Mouse (Mus musculus): ENCODE data around the gene Atg13. TPM values are rescaled to one million over a fixed set of nuclear protein-coding genes. Genes with fewer than 3 reads are reported as not detected.
A peak's percentile ranks its signal among the peaks of the same experiment; 100 is the strongest.

Atg13 gene
- total and polyA plus RNA-seq, 3 experiments: 8.5 to 34.8 (median 22.2) TPM

DNA sequence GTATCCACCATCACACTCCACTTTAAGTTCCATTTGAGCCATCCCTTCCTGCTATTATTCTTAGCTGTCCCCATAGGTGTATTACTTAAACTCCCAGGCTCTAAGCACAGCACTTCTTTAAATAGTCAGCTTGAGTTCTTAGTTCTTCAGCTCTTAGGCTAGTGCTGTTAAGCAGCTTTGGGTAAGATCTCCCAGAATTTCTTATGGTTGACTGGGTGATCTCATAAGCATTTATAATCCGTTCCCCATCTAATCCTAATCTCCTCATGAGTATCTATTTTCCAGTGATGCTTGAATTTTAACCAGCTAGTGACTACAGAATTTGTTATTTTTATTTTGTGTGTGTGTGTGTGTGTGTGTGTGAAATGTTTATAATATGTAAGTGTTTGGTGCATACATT lies 4.5 kb upstream of the Atg13 start:
- H3K27me3 ChIP-seq (ENCODE audit: insufficient read depth, low read length): no peaks in the 10 kb centered on the region

DNA sequence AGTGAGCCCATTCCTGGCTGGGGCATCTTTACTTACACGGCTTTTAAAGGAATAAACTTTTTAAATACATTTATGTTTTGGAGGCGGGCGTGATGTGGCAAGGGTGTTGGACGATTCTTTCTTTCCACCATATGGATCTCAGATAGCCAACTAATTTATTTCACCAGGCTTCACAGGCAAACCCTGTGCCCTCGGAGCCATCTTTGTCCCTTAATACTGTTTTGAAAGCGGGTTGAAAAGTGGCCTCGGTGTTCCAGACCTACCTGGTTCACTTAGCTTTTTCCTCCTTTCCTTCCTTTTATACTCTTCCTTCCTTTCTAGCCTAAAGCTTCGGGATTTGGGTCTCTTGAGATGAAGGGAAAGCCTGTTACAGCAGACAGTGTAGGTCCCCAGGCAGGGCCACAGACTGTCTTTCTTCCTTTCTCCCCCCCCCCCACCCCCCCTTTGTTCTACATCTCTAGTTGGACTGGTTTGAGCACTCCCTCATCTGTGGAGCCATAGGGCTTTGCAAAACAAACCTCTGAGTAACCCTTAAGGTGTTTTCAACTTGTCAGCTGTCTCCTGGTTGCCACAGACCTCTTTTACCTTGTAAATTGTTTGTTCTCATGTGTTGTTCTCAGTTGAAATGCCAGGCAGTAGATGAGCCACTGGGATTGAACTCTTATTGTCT lies 1.0 kb upstream of the Atg13 start:
- TF ChIP-seq CTCF (IDR thresholded peaks at IDR 0.05; ENCODE audit: low read depth, low read length) (no peak), POLR2AphosphoS5 (IDR thresholded peaks at IDR 0.05; ENCODE audit: insufficient replicate concordance, low read depth, low read length) (no peak), GATA1 (IDR thresholded peaks at IDR 0.05; ENCODE audit: borderline replicate concordance, low read length) (no peak), TAL1 (conservative IDR thresholded peaks at IDR 0.05; ENCODE audit: low read depth, low read length) (no peak), GATA2 (IDR thresholded peaks at IDR 0.05; ENCODE audit: borderline replicate concordance, low read depth, low read length) (no peak)
- Histone ChIP-seq H3K27me3 (ENCODE audit: insufficient read depth, low read length) (no peaks in the 10 kb centered on the region), H3K9me3 (replicated peaks) (no peaks in the 10 kb centered on the region), H3K4me1 (ENCODE audit: insufficient read depth, low read depth, low read length) (peaks cover 25% of the 10 kb centered on the region), H3K4me3 (ENCODE audit: low read depth, low read length) (peak overlapping the region; percentile 85), H3K36me3 (replicated peaks) (peaks cover 26% of the 10 kb centered on the region)
- ATAC-seq (ENCODE audit: extremely low read depth, insufficient number of reproducible peaks, low FRiP score, poor library complexity, severe bottlenecking) (no peak), DNase-seq (ENCODE audit: low spot score) (peak; percentile 12)

More for the DNA sequence above, 4.5 kb upstream of the Atg13 start:
- Histone ChIP-seq H3K9me3 (replicated peaks) (no peaks in the 10 kb centered on the region), H3K36me3 (replicated peaks) (peaks cover 50% of the 10 kb centered on the region), H3K4me3 (ENCODE audit: low read depth, low read length) (no peak overlapping the region), H3K4me1 (ENCODE audit: insufficient read depth, low read depth, low read length) (peaks cover 19% of the 10 kb centered on the region)
- ATAC-seq (ENCODE audit: extremely low read depth, insufficient number of reproducible peaks, low FRiP score, poor library complexity, severe bottlenecking): no peak
- DNase-seq (ENCODE audit: low spot score): no peak
- no peak for TF ChIP-seq TAL1 (conservative IDR thresholded peaks at IDR 0.05; ENCODE audit: low read depth, low read length)
- no peak for TF ChIP-seq POLR2AphosphoS5 (IDR thresholded peaks at IDR 0.05; ENCODE audit: insufficient replicate concordance, low read depth, low read length)
- no peak for TF ChIP-seq GATA2 (IDR thresholded peaks at IDR 0.05; ENCODE audit: borderline replicate concordance, low read depth, low read length)
- TF ChIP-seq CTCF (IDR thresholded peaks at IDR 0.05; ENCODE audit: low read depth, low read length): no peak
- TF ChIP-seq GATA1 (IDR thresholded peaks at IDR 0.05; ENCODE audit: borderline replicate concordance, low read length): no peak

DNA sequence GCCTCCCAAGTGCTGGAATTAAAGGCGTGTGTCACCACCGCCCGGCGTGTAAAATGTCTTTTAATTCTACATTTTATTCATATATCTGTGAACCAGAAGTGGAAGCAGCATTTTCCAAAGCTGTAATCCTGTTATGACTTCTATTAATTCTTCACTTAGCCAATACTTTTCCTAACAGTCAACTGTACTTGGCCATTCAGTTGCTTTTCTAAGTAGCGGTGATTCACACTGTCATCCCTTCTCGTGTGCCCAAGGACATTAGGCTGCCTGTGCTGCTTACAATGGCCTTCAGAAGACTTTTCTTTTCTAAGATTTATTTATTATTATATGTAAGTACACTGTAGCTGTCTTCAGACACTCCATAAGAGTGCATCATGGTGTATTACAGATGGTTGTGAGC lies 2.0 kb downstream of the Atg13 start:
- no peak for DNase-seq (ENCODE audit: low spot score)
- ATAC-seq (ENCODE audit: extremely low read depth, insufficient number of reproducible peaks, low FRiP score, poor library complexity, severe bottlenecking): no peak
- H3K36me3 ChIP-seq (replicated peaks): peaks cover 14% of the 10 kb centered on the region
- no peak overlapping the region for H3K4me3 ChIP-seq (ENCODE audit: low read depth, low read length)
- no peaks in the 10 kb centered on the region for H3K27me3 ChIP-seq (ENCODE audit: insufficient read depth, low read length)
- H3K9me3 ChIP-seq (replicated peaks): no peaks in the 10 kb centered on the region
- peaks cover 22% of the 10 kb centered on the region for H3K4me1 ChIP-seq (ENCODE audit: insufficient read depth, low read depth, low read length)
- TF ChIP-seq GATA2 (IDR thresholded peaks at IDR 0.05; ENCODE audit: borderline replicate concordance, low read depth, low read length): no peak
- no peak for TF ChIP-seq CTCF (IDR thresholded peaks at IDR 0.05; ENCODE audit: low read depth, low read length)
- TF ChIP-seq POLR2AphosphoS5 (IDR thresholded peaks at IDR 0.05; ENCODE audit: insufficient replicate concordance, low read depth, low read length): no peak
- no peak for TF ChIP-seq TAL1 (conservative IDR thresholded peaks at IDR 0.05; ENCODE audit: low read depth, low read length)
- TF ChIP-seq GATA1 (IDR thresholded peaks at IDR 0.05; ENCODE audit: borderline replicate concordance, low read length): no peak

DNA sequence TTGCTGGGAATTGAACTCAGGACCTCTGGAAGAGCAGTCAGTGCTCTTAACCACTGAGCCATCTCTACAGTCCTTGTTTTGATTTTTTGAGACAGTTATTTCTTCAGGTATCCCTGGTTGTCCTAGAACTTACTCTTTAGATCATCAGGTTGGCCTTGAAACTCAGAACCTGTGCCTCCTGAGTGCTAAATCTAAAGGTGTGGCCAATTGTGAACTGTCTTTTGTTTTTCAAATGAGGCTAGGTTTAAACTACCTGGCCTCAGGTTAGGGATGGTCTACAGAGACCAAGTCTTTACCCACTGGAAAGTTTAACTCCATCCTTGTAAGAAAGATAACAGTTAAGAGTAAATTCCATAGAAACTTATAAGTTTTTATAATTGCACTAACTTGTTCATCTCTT lies 3.9 kb downstream of the Atg13 start:
- no peak for DNase-seq (ENCODE audit: low spot score)
- no peak for ATAC-seq (ENCODE audit: extremely low read depth, insufficient number of reproducible peaks, low FRiP score, poor library complexity, severe bottlenecking)
- peaks cover 8% of the 10 kb centered on the region for H3K4me1 ChIP-seq (ENCODE audit: insufficient read depth, low read depth, low read length)
- H3K27me3 ChIP-seq (ENCODE audit: insufficient read depth, low read length): no peaks in the 10 kb centered on the region
- peaks cover 11% of the 10 kb centered on the region for H3K36me3 ChIP-seq (replicated peaks)
- H3K9me3 ChIP-seq (replicated peaks): no peaks in the 10 kb centered on the region
- TF ChIP-seq POLR2AphosphoS5 (IDR thresholded peaks at IDR 0.05; ENCODE audit: insufficient replicate concordance, low read depth, low read length) (no peak), CTCF (IDR thresholded peaks at IDR 0.05; ENCODE audit: low read depth, low read length) (no peak), TAL1 (conservative IDR thresholded peaks at IDR 0.05; ENCODE audit: low read depth, low read length) (no peak), GATA1 (IDR thresholded peaks at IDR 0.05; ENCODE audit: borderline replicate concordance, low read length) (no peak), GATA2 (IDR thresholded peaks at IDR 0.05; ENCODE audit: borderline replicate concordance, low read depth, low read length) (no peak)
- no peak overlapping the region for H3K4me3 ChIP-seq (ENCODE audit: low read depth, low read length)

DNA sequence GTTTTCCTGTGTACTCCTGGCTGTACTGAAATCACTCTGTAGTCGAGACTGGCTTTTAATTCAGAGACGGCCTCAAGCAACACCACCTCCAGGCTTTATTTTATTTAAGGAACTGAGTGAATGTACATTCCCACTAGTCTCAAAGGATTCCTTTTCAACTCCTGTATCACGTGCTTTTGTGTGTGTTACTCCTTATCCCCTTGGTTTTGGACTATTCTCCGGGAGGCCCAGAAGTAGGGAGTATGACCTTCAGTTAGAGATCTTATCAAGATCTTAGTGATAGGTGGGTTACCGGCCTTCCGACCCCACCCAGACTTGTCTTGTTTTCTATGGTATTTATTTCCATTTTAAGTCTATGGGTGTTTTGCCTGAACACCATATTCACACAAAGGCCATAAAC lies 4.6 kb downstream of the Atg13 start:
- TF ChIP-seq GATA1 (IDR thresholded peaks at IDR 0.05; ENCODE audit: borderline replicate concordance, low read length): no peak
- no peak for TF ChIP-seq TAL1 (conservative IDR thresholded peaks at IDR 0.05; ENCODE audit: low read depth, low read length)
- no peak for TF ChIP-seq CTCF (IDR thresholded peaks at IDR 0.05; ENCODE audit: low read depth, low read length)
- TF ChIP-seq POLR2AphosphoS5 (IDR thresholded peaks at IDR 0.05; ENCODE audit: insufficient replicate concordance, low read depth, low read length): no peak
- TF ChIP-seq GATA2 (IDR thresholded peaks at IDR 0.05; ENCODE audit: borderline replicate concordance, low read depth, low read length): no peak
- Histone ChIP-seq H3K27me3 (ENCODE audit: insufficient read depth, low read length) (no peaks in the 10 kb centered on the region), H3K9me3 (replicated peaks) (no peaks in the 10 kb centered on the region), H3K4me1 (ENCODE audit: insufficient read depth, low read depth, low read length) (peaks cover 6% of the 10 kb centered on the region), H3K4me3 (ENCODE audit: low read depth, low read length) (no peak overlapping the region), H3K36me3 (replicated peaks) (peaks cover 14% of the 10 kb centered on the region)
- DNase-seq (ENCODE audit: low spot score): no peak
- no peak for ATAC-seq (ENCODE audit: extremely low read depth, insufficient number of reproducible peaks, low FRiP score, poor library complexity, severe bottlenecking)

DNA sequence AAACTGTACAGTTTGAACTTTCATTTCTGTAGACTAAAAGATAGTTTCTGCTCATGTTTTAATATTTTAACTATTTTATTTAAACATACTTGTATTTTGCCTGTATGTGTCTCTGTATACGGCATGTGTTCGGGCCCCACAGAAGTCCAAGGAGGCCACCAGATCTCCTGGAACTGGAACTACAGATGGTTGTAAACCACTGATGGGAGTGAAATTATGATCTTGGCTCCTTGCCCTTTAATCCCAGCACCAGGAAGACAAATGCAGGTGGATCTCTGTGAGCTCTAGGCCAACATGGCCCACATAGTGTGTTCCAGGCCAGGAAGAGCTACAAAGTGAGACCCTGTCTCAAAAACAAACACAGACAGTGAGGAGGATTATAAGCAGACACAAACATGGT lies 9.0 kb downstream of the Atg13 start:
- no peak for ATAC-seq (ENCODE audit: extremely low read depth, insufficient number of reproducible peaks, low FRiP score, poor library complexity, severe bottlenecking)
- H3K4me3 ChIP-seq (ENCODE audit: low read depth, low read length): no peak overlapping the region
- TF ChIP-seq POLR2AphosphoS5 (IDR thresholded peaks at IDR 0.05; ENCODE audit: insufficient replicate concordance, low read depth, low read length): no peak
- no peak for TF ChIP-seq TAL1 (conservative IDR thresholded peaks at IDR 0.05; ENCODE audit: low read depth, low read length)
- TF ChIP-seq GATA1 (IDR thresholded peaks at IDR 0.05; ENCODE audit: borderline replicate concordance, low read length): no peak
- TF ChIP-seq GATA2 (IDR thresholded peaks at IDR 0.05; ENCODE audit: borderline replicate concordance, low read depth, low read length): no peak
- TF ChIP-seq CTCF (IDR thresholded peaks at IDR 0.05; ENCODE audit: low read depth, low read length): no peak
- H3K9me3 ChIP-seq (replicated peaks): no peaks in the 10 kb centered on the region
- peaks cover 13% of the 10 kb centered on the region for H3K36me3 ChIP-seq (replicated peaks)
- no peak for DNase-seq (ENCODE audit: low spot score)
- H3K4me1 ChIP-seq (ENCODE audit: insufficient read depth, low read depth, low read length): no peaks in the 10 kb centered on the region
- no peaks in the 10 kb centered on the region for H3K27me3 ChIP-seq (ENCODE audit: insufficient read depth, low read length)

Data from G1E (cell line).